Mouse (Mus musculus): ENCODE results near the gene Car5b. TPM values are rescaled to one million over a fixed set of nuclear protein-coding genes. Genes with fewer than 3 reads are reported as not detected.

Gene Car5b
- polyA plus RNA-seq, 1 experiment from 2014 or later: 0.26 TPM

DNA sequence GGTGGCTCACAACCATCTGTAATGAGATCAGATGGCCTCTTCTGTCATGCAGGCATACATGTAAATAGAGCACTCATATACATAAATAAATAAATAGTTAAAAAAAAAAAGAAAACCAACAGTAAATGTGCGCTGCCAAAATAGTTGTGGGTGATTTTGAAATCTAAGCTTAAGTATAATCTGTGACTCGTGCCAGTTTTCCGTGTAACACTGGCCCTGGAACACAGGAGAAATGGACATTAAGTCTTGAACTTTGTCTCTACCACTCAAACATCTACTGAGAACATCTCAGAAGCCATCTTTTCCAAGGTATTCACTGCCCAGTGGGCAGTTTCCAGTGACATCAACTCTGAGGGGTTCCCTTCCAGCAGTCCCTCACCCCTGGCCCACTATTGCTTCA lies 12.2 kb downstream of the Car5b start:
- H3K9me3 ChIP-seq: no peaks in the 10 kb centered on the region
- no peak overlapping the region for H3K27ac ChIP-seq
- H3K4me3 ChIP-seq: no peak overlapping the region
- WGBS: 73% methylated on average over 3 of the region's 3 CpGs
- DNase-seq (ENCODE audit: low spot score): no peak
- H3K36me3 ChIP-seq: no peaks in the 10 kb centered on the region
- H3K4me1 ChIP-seq: no peaks in the 10 kb centered on the region
- H3K27me3 ChIP-seq (ENCODE audit: insufficient read depth, poor library complexity, severe bottlenecking): no peaks in the 10 kb centered on the region; the same call in 1 of the 2 replicates

DNA sequence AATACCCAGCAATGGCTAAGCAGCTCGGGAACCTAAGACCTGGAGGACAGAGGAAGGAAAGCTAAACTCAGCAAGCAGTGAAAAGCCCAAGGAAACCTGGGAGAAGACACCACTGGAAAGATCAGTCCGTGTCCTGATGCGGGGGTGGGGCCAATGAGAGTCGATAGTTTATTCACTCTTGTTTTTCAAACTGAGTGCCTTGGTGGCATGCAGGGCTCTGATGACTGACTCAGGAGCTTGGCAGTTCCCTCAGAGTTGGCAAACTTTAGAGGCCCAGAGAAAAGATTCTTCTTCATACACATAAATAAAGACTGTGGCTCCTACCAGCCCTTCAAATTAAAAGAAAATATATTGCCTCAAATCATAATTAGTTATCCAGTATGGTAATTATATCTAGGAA lies 12.8 kb downstream of the Car5b start:
- Histone ChIP-seq H3K27me3 (ENCODE audit: insufficient read depth, poor library complexity, severe bottlenecking) (no peaks in the 10 kb centered on the region; the same call in 1 of the 2 replicates), H3K9me3 (no peaks in the 10 kb centered on the region), H3K36me3 (no peaks in the 10 kb centered on the region), H3K4me1 (no peaks in the 10 kb centered on the region), H3K4me3 (no peak overlapping the region), H3K27ac (no peak overlapping the region)
- no peak for DNase-seq (ENCODE audit: low spot score)
- WGBS: 84% methylated on average over 4 of the region's 4 CpGs

GRCm38 (mm10) chrX:164013318-164013717 lies 14.5 kb downstream of the Car5b start:
- peaks cover 1% of the 10 kb centered on the region; the same call in 1 of the 2 replicates for H3K27me3 ChIP-seq (ENCODE audit: insufficient read depth, poor library complexity, severe bottlenecking)
- 79% methylated on average over 2 of the region's 2 CpGs for WGBS

GRCm38 (mm10) chrX:164004809-164005208 lies 23.0 kb downstream of the Car5b start:
- WGBS: 34% methylated on average over 2 of the region's 2 CpGs
- H3K4me3 ChIP-seq: no peak overlapping the region
- H3K27ac ChIP-seq: no peak overlapping the region
- no peaks in the 10 kb centered on the region for H3K4me1 ChIP-seq
- peaks cover 4% of the 10 kb centered on the region; the same call in 1 of the 2 replicates for H3K27me3 ChIP-seq (ENCODE audit: insufficient read depth, poor library complexity, severe bottlenecking)
- DNase-seq (ENCODE audit: low spot score): no peak
- H3K9me3 ChIP-seq: no peaks in the 10 kb centered on the region
- H3K36me3 ChIP-seq: no peaks in the 10 kb centered on the region

More at GRCm38 (mm10) chrX:164013318-164013717, 14.5 kb downstream of the Car5b start:
- no peak overlapping the region for H3K4me3 ChIP-seq
- H3K4me1 ChIP-seq: no peaks in the 10 kb centered on the region
- H3K9me3 ChIP-seq: no peaks in the 10 kb centered on the region
- H3K36me3 ChIP-seq: no peaks in the 10 kb centered on the region
- DNase-seq (ENCODE audit: low spot score): no peak
- H3K27ac ChIP-seq: no peak overlapping the region

- Histone ChIP-seq H3K4me3 (no peak overlapping the region), H3K36me3 (no peaks in the 10 kb centered on the region), H3K27me3 (ENCODE audit: insufficient read depth, poor library complexity, severe bottlenecking) (no peaks in the 10 kb centered on the region; the same call in 1 of the 2 replicates), H3K9me3 (no peaks in the 10 kb centered on the region), H3K4me1 (no peaks in the 10 kb centered on the region), H3K27ac (no peak overlapping the region)
- 71% methylated on average over 1 of the region's 1 CpGs for WGBS
- DNase-seq (ENCODE audit: low spot score): no peak
Measured at GRCm38 (mm10) chrX:163999848-164000247, 27.9 kb downstream of the Car5b start.

GRCm38 (mm10) chrX:163996754-163997153 lies 31.0 kb downstream of the Car5b start:
- Histone ChIP-seq H3K4me1 (no peaks in the 10 kb centered on the region), H3K36me3 (no peaks in the 10 kb centered on the region), H3K27ac (no peak overlapping the region), H3K27me3 (ENCODE audit: insufficient read depth, poor library complexity, severe bottlenecking) (no peaks in the 10 kb centered on the region; the same call in 1 of the 2 replicates), H3K9me3 (no peaks in the 10 kb centered on the region), H3K4me3 (no peak overlapping the region)
- 82% methylated on average over 3 of the region's 3 CpGs for WGBS
- no peak for DNase-seq (ENCODE audit: low spot score)

DNA sequence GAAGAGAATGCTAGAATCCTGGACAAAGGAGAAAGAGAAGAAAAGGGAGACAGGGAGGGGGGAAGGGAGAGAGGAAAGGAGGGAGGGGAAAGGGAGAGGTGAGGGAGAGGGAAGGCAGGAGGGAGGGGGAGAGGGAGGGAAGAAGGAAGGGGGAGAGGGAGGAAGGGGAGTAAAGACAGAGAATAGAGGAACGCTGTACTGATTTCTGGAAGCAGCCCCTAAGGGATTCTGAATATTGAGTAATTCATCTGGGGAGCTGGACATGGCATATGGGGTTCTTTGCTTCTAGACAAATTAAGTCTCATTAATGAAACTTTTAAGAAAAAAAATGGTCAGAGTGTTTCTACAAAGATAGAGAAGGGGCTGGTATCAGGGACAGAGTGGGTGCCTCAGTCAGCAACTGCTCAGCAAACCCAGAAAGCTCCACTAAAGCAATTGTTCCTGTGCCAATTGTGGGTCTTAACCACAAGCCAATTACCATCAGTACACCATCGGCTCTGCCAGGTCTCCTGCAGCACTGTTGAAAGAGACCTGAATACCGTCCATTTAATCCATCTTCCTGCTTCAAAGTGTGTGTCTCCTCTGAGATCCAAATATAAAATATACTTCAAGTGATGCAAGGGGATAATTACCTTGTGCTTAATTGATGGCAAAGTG lies 40.0 kb downstream of the Car5b start:
- no peaks in the 10 kb centered on the region for H3K36me3 ChIP-seq
- H3K4me1 ChIP-seq: no peaks in the 10 kb centered on the region
- DNase-seq (ENCODE audit: low spot score): no peak
- no peaks in the 10 kb centered on the region for H3K9me3 ChIP-seq
- no peak overlapping the region for H3K4me3 ChIP-seq
- H3K27me3 ChIP-seq (ENCODE audit: insufficient read depth, poor library complexity, severe bottlenecking): no peaks in the 10 kb centered on the region; the same call in 1 of the 2 replicates
- H3K27ac ChIP-seq: no peak overlapping the region
- 71% methylated on average over 3 of the region's 3 CpGs for WGBS

DNA sequence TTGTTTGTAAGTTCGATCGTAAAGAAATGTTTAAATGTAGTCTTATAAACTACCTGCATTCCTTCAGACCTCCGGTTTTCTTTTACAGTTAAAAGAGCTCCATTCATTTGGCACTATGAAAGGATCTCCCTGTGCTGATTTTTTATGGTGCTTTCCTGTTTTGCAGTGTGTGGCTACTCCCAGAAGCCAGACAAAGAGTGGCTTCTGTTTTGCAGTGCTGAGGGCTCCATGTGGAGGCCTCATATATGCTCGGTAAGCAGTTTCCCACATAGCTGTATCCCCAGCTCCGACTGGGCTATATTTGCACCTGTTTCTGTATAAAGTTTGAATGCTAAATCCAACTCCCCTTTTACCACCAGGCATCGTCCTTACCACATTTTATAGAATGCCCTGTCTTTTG lies 45.7 kb downstream of the Car5b start:
- Histone ChIP-seq H3K27ac (no peak overlapping the region), H3K36me3 (no peaks in the 10 kb centered on the region), H3K4me3 (no peak overlapping the region), H3K9me3 (no peaks in the 10 kb centered on the region), H3K27me3 (ENCODE audit: insufficient read depth, poor library complexity, severe bottlenecking) (no peaks in the 10 kb centered on the region; the same call in 1 of the 2 replicates), H3K4me1 (no peaks in the 10 kb centered on the region)
- no peak for DNase-seq (ENCODE audit: low spot score)
- 83% methylated on average over 6 of the region's 6 CpGs for WGBS

DNA sequence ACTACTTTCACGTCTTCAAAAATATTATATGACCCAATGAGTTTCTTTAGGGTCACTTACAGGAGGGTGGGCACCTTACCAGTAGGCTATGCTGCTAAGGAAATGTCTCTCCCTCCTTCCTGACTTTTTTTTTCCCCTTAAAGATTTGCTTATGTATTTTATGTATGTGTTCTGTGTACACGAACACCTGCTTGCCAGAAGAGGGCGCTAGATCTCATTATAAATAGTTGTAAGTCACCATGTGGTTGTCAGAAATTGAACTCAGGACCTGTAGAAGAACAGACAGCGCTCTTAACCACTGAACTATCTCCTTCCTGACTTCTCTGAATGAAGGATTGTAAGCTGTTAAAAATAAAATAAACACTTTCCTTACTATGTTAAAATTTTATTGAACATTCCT lies 46.3 kb downstream of the Car5b start:
- Histone ChIP-seq H3K27me3 (ENCODE audit: insufficient read depth, poor library complexity, severe bottlenecking) (no peaks in the 10 kb centered on the region; the same call in 1 of the 2 replicates), H3K4me1 (no peaks in the 10 kb centered on the region), H3K36me3 (no peaks in the 10 kb centered on the region), H3K27ac (no peak overlapping the region), H3K9me3 (no peaks in the 10 kb centered on the region), H3K4me3 (no peak overlapping the region)
- 51% methylated on average over 4 of the region's 4 CpGs for WGBS
- DNase-seq (ENCODE audit: low spot score): no peak

DNA sequence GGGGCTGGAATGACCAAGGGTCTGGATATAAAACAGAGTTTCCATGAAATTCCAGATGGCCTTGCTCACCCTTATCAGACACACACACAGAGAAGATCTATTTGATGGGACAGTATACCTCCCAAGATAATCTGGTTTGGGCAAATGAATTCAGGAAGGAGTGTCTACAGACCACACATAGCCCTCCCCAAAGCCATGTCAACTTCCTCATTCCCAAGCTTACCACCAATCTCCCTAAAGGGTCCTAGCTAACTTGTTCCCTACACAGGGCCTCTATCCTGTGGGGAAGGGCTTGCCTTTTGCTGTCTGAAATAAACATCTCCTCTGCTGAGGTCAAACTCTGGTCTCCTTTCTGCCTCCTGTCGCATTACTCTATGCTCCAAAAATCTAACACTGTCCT lies 46.7 kb downstream of the Car5b start:
- H3K36me3 ChIP-seq: no peaks in the 10 kb centered on the region
- H3K4me1 ChIP-seq: no peaks in the 10 kb centered on the region
- H3K9me3 ChIP-seq: no peaks in the 10 kb centered on the region
- DNase-seq (ENCODE audit: low spot score): no peak
- WGBS: 93% methylated on average over 1 of the region's 1 CpGs
- H3K27me3 ChIP-seq (ENCODE audit: insufficient read depth, poor library complexity, severe bottlenecking): no peaks in the 10 kb centered on the region; the same call in 1 of the 2 replicates
- no peak overlapping the region for H3K4me3 ChIP-seq
- no peak overlapping the region for H3K27ac ChIP-seq

GRCm38 (mm10) chrX:163958467-163958875 lies 69.3 kb downstream of the Car5b start, which contains the start of gene Zrsr2:
Gene Zrsr2, minus strand, starts transcription at chrX:163958661.
- peak within 1 kb of the TSS; percentile 72 for H3K4me3 ChIP-seq
- 11% methylated on average over 27 of the region's 29 CpGs for WGBS
- peaks cover 17% of the 10 kb centered on the region for H3K36me3 ChIP-seq
- H3K9me3 ChIP-seq: no peaks in the 10 kb centered on the region
- H3K27me3 ChIP-seq (ENCODE audit: insufficient read depth, poor library complexity, severe bottlenecking): no peaks in the 10 kb centered on the region
- peak; percentile 93 for DNase-seq (ENCODE audit: low spot score)
- peak within 1 kb of the TSS; percentile 96 for H3K27ac ChIP-seq
- no peaks in the 10 kb centered on the region for H3K4me1 ChIP-seq

GRCm38 (mm10) chrX:163957803-163958466 lies 69.9 kb downstream of the Car5b start:
- H3K9me3 ChIP-seq: no peaks in the 10 kb centered on the region
- peaks cover 21% of the 10 kb centered on the region for H3K36me3 ChIP-seq
- no peaks in the 10 kb centered on the region for H3K27me3 ChIP-seq (ENCODE audit: insufficient read depth, poor library complexity, severe bottlenecking)
- peak; percentile 85 for DNase-seq (ENCODE audit: low spot score)
- H3K4me3 ChIP-seq: peak overlapping the region; percentile 72
- 14% methylated on average over 61 of the region's 67 CpGs for WGBS
- H3K4me1 ChIP-seq: no peaks in the 10 kb centered on the region
- peak overlapping the region; percentile 96 for H3K27ac ChIP-seq

GRCm38 (mm10) chrX:163957381-163957780 lies 70.4 kb downstream of the Car5b start:
- 33% methylated on average over 12 of the region's 12 CpGs for whole genome bisulfite sequencing
- no peaks in the 10 kb centered on the region for H3K27me3 ChIP-seq (ENCODE audit: insufficient read depth, poor library complexity, severe bottlenecking)
- H3K4me1 ChIP-seq: no peaks in the 10 kb centered on the region
- H3K9me3 ChIP-seq: no peaks in the 10 kb centered on the region
- peaks cover 22% of the 10 kb centered on the region for H3K36me3 ChIP-seq
- DNase-seq (ENCODE audit: low spot score): no peak
- peak overlapping the region; percentile 72 for H3K4me3 ChIP-seq
- peak overlapping the region; percentile 96; the same call in 1 of the 2 replicates for H3K27ac ChIP-seq
